Mouse (Mus musculus): ENCODE measurements around the gene Aebp1. TPM values are rescaled to one million over a fixed set of nuclear protein-coding genes. Genes with fewer than 3 reads are reported as not detected.

Aebp1 gene
- total and polyA plus RNA-seq, 2 experiments from 2014 or later = 19.8 to 25.8 TPM

DNA sequence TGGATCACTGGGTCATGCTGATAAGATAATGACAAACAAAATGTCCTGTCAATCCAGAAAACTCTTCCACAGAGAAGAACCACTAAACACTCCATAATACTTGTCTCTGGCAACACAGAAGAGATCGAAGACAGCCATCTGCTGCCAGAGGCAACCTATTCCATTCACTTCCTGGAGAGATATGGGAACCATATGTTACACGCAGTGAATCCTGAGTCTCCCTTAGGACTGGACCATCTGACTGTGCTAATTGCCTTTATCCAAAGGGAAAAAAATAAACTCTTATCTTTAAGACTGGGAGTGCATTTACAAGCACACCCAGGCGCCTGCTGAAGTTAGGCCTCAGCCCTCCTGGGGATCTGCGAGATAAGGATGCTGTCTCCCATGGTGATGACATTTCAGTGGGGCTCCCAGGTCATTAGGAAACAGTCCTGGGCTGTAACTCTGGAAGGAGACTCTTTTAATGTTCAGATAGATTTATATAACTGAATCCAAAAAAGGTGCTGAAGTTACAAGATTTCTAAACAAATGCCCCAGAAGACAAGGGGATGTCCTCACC is 31.1 kb downstream of the Aebp1 start:
- DNase-seq (ENCODE audit: low spot score) (peak; percentile 23), ATAC-seq (ENCODE audit: low FRiP score) (no peak)
- no peak overlapping the region for H3K4me2 ChIP-seq (ENCODE audit: low read depth, low read length, poor library complexity, severe bottlenecking)
- H3K4me3 ChIP-seq (ENCODE audit: low read depth, low read length) = no peak overlapping the region
- H3K9ac ChIP-seq (replicated peaks; ENCODE audit: low read length, poor library complexity, severe bottlenecking) = 0 out of 2 replicates have a peak overlapping the region, but pooled peaks have one; percentile 13
- no peaks in the 10 kb centered on the region for H3K36me3 ChIP-seq (ENCODE audit: insufficient read depth, low read length)
- peaks cover 6% of the 10 kb centered on the region; the same call in 1 of the 2 replicates for H3K27me3 ChIP-seq (ENCODE audit: insufficient read depth, low read length)
- H3K27ac ChIP-seq (ENCODE audit: low read depth, low read length) = no peak overlapping the region
- 55% methylated on average over 4 of the region's 4 CpGs for WGBS
- H3K4me1 ChIP-seq (ENCODE audit: insufficient read depth, low read length) = 0 out of 2 replicates have a peak, but pooled peaks cover 2% of the 10 kb centered on the region
- H3K9me3 ChIP-seq (ENCODE audit: low read length) = no peaks in the 10 kb centered on the region
- TF ChIP-seq CTCF (IDR thresholded peaks at IDR 0.05) = no peak

DNA sequence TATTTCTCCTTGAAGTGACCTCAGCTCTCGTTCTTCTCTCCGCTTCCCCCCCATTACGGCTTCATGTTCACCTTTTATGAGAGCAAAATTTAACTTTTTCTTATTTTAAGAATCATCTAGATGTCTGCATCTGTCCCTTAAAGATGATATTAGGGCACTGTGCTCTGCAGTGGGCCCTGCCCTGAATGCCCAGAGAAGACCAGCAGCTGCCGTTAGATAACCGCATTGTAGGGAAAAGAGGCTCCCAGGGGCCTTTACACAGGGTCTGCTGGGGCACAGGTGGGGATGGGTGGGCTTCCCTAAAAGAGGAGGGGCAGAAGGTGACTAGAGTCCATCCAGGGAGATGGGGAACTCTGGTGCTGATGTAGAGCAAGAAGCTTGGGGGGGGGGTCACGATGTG is 32.1 kb downstream of the Aebp1 start:
- WGBS = 77% methylated on average over 6 of the region's 6 CpGs

DNA sequence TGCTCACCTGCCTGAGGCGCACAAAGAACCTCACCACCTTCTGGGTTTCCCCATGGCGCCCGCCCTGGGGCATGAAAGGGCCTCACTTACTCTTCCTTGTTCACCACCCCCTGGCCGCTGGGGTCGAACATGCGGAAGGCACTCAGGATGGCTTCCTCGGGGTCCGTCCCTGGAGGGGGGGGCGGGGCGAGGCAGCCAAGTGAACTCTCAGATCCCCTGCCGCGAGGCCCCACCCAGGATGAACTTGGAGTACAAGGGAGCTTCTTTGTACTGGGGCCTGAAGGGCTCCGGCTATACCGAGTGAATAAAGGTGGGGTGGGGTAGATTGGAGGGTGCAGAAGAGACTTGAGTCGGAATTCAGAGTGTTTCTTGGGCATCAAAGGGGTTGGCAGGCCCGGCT is 35.5 kb downstream of the Aebp1 start:
- Histone ChIP-seq H3K27ac (ENCODE audit: low read depth, low read length) (no peak overlapping the region), H3K9ac (replicated peaks; ENCODE audit: low read length, poor library complexity, severe bottlenecking) (no peak overlapping the region), H3K4me2 (ENCODE audit: low read depth, low read length, poor library complexity, severe bottlenecking) (no peak overlapping the region), H3K36me3 (ENCODE audit: insufficient read depth, low read length) (no peaks in the 10 kb centered on the region), H3K9me3 (ENCODE audit: low read length) (no peaks in the 10 kb centered on the region), H3K4me1 (ENCODE audit: insufficient read depth, low read length) (peaks cover 14% of the 10 kb centered on the region), H3K4me3 (ENCODE audit: low read depth, low read length) (no peak overlapping the region), H3K27me3 (ENCODE audit: insufficient read depth, low read length) (peaks cover 6% of the 10 kb centered on the region; the same call in 1 of the 2 replicates)
- DNase-seq (ENCODE audit: low spot score) = no peak
- no peak for ATAC-seq (ENCODE audit: low FRiP score)
- TF ChIP-seq CTCF (IDR thresholded peaks at IDR 0.05) = no peak
- 16% methylated on average over 16 of the region's 16 CpGs for WGBS

More for the DNA sequence above, 32.1 kb downstream of the Aebp1 start:
- TF ChIP-seq CTCF (IDR thresholded peaks at IDR 0.05) = no peak
- H3K4me3 ChIP-seq (ENCODE audit: low read depth, low read length) = no peak overlapping the region
- DNase-seq (ENCODE audit: low spot score) (no peak), ATAC-seq (ENCODE audit: low FRiP score) (no peak)
- no peak overlapping the region for H3K9ac ChIP-seq (replicated peaks; ENCODE audit: low read length, poor library complexity, severe bottlenecking)
- H3K9me3 ChIP-seq (ENCODE audit: low read length) = no peaks in the 10 kb centered on the region
- H3K4me1 ChIP-seq (ENCODE audit: insufficient read depth, low read length) = 0 out of 2 replicates have a peak, but pooled peaks cover 2% of the 10 kb centered on the region
- H3K27ac ChIP-seq (ENCODE audit: low read depth, low read length) = no peak overlapping the region
- no peaks in the 10 kb centered on the region for H3K36me3 ChIP-seq (ENCODE audit: insufficient read depth, low read length)
- peaks cover 6% of the 10 kb centered on the region; the same call in 1 of the 2 replicates for H3K27me3 ChIP-seq (ENCODE audit: insufficient read depth, low read length)
- H3K4me2 ChIP-seq (ENCODE audit: low read depth, low read length, poor library complexity, severe bottlenecking) = no peak overlapping the region

DNA sequence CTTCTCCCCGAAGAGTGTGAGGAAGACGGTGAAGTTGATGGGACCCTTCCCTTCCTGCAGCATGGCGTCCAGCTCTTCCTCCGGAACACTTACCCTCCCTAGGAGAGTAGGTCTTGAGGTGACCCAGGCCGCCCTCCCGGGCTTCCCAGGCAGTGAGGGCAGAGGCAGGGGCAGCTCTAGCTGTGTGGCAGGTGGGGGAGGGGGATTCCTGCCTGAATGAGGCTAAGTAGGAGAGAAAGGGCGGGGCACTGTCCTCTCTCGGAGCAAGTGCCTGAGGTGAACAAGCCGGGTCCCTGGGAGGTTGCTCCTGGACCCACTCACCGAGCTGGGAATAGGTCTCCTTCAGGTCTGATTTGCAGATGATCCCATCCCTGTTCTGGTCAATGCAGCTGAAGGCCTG is 36.1 kb downstream of the Aebp1 start:
- H3K27ac ChIP-seq (ENCODE audit: low read depth, low read length) = no peak overlapping the region
- peaks cover 6% of the 10 kb centered on the region; the same call in 1 of the 2 replicates for H3K27me3 ChIP-seq (ENCODE audit: insufficient read depth, low read length)
- no peaks in the 10 kb centered on the region for H3K9me3 ChIP-seq (ENCODE audit: low read length)
- H3K36me3 ChIP-seq (ENCODE audit: insufficient read depth, low read length) = no peaks in the 10 kb centered on the region
- no peak overlapping the region for H3K4me2 ChIP-seq (ENCODE audit: low read depth, low read length, poor library complexity, severe bottlenecking)
- peaks cover 16% of the 10 kb centered on the region for H3K4me1 ChIP-seq (ENCODE audit: insufficient read depth, low read length)
- TF ChIP-seq CTCF (IDR thresholded peaks at IDR 0.05) = no peak
- H3K9ac ChIP-seq (replicated peaks; ENCODE audit: low read length, poor library complexity, severe bottlenecking) = no peak overlapping the region
- DNase-seq (ENCODE audit: low spot score) (no peak), ATAC-seq (ENCODE audit: low FRiP score) (no peak)
- no peak overlapping the region for H3K4me3 ChIP-seq (ENCODE audit: low read depth, low read length)
- WGBS = 18% methylated on average over 10 of the region's 10 CpGs

DNA sequence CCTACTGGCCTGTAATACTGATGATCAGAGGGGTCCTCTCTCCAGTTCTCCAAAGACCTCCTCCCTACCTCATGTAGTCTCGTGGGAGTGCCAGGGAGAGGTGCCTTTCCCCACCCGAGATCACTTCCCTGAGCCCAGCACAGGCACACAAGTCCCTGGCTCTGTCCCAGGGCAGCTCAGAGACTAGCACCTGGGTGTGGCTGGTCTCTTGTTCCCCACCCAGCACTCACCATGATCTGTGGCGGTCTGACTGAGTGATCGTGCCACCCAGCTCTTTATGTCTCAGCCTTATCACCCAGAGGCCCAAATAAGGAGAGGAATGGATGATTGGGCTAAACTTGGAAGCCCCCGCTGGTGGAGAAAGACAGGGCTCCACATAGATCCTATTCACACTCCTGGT is 36.8 kb downstream of the Aebp1 start, which contains the start of gene Myl7:
Gene Myl7 (minus strand): TSS at position 252 of the 400 bp plus-strand sequence.
- Histone ChIP-seq H3K27ac (ENCODE audit: low read depth, low read length) (no peak within 1 kb of the TSS), H3K27me3 (ENCODE audit: insufficient read depth, low read length) (peaks cover 6% of the 10 kb centered on the region; the same call in 1 of the 2 replicates), H3K4me3 (ENCODE audit: low read depth, low read length) (no peak within 1 kb of the TSS), H3K9ac (replicated peaks; ENCODE audit: low read length, poor library complexity, severe bottlenecking) (no peak within 1 kb of the TSS), H3K36me3 (ENCODE audit: insufficient read depth, low read length) (no peaks in the 10 kb centered on the region), H3K9me3 (ENCODE audit: low read length) (no peaks in the 10 kb centered on the region), H3K4me1 (ENCODE audit: insufficient read depth, low read length) (peaks cover 16% of the 10 kb centered on the region), H3K4me2 (ENCODE audit: low read depth, low read length, poor library complexity, severe bottlenecking) (no peak within 1 kb of the TSS)
- 76% methylated on average over 5 of the region's 5 CpGs for WGBS
- TF ChIP-seq CTCF (IDR thresholded peaks at IDR 0.05) = no peak
- DNase-seq (ENCODE audit: low spot score) = no peak
- ATAC-seq (ENCODE audit: low FRiP score) = no peak

DNA sequence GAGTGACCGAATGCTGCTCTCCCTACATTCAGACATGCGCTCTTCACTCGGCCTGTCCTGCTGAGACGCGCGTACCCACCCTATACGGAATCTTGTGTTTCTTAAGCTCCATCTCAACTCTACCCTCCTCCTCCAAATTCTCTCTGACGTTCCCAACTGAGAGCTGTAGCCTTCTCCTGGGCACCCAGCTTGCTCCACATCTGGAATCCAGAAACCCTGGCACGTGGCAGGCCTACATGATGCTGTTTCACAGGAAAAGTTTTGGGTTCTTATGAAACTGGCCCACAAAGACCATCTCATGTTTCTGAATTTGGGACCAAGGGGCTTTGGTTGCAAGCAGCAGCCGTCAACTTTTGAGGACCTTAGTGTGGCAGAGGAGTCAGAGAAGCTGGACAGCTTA is 37.5 kb downstream of the Aebp1 start:
- H3K27ac ChIP-seq (ENCODE audit: low read depth, low read length) = no peak overlapping the region
- DNase-seq (ENCODE audit: low spot score) (no peak), ATAC-seq (ENCODE audit: low FRiP score) (no peak)

More for the DNA sequence above, 37.5 kb downstream of the Aebp1 start:
- Histone ChIP-seq H3K9ac (replicated peaks; ENCODE audit: low read length, poor library complexity, severe bottlenecking) (no peak overlapping the region), H3K27me3 (ENCODE audit: insufficient read depth, low read length) (peaks cover 6% of the 10 kb centered on the region; the same call in 1 of the 2 replicates), H3K4me3 (ENCODE audit: low read depth, low read length) (no peak overlapping the region), H3K9me3 (ENCODE audit: low read length) (no peaks in the 10 kb centered on the region), H3K36me3 (ENCODE audit: insufficient read depth, low read length) (no peaks in the 10 kb centered on the region), H3K4me2 (ENCODE audit: low read depth, low read length, poor library complexity, severe bottlenecking) (no peak overlapping the region), H3K4me1 (ENCODE audit: insufficient read depth, low read length) (peaks cover 16% of the 10 kb centered on the region)
- no peak for TF ChIP-seq CTCF (IDR thresholded peaks at IDR 0.05)
- 93% methylated on average over 10 of the region's 10 CpGs for WGBS
